Mouse (Mus musculus) kidney, embryonic 16.5 days (tissue): ENCODE results near the gene Tbc1d10a. TPM values are rescaled to one million over a fixed set of nuclear protein-coding genes. Genes with fewer than 3 reads are reported as not detected.

Experiments
- ATAC-seq: fragments of 200-750 bp; cut with Nextera tagmentation; 2 replicates; pipeline ENCODE4 v1.8.0; 2017; ENCODE audit warnings: moderate TSS enrichment; ENCODE audit not compliant: low FRiP score, low TSS enrichment
- H3K27ac ChIP-seq: fragments of 300-500 bp; sonication (generic); 2 replicates; pipeline ENCODE4 v1.5.1; 2014; ENCODE audit warnings: low read length
- H3K27me3 ChIP-seq: fragments of 300-500 bp; sonication (generic); 2 replicates; pipeline ENCODE4 v1.6.1; 2014; ENCODE audit warnings: low read length, control low read depth, mixed read lengths; ENCODE audit not compliant: insufficient read depth
- H3K36me3 ChIP-seq: fragments of 300-500 bp; sonication (generic); 2 replicates; pipeline ENCODE4 v1.6.1; 2014; ENCODE audit warnings: low read length, control low read depth, mixed read lengths; ENCODE audit not compliant: insufficient read depth
- H3K4me1 ChIP-seq: fragments of 300-500 bp; sonication (generic); 2 replicates; pipeline ENCODE4 v1.6.1; 2014; ENCODE audit warnings: low read length, control low read depth, mixed read lengths; ENCODE audit not compliant: insufficient read depth
- H3K4me2 ChIP-seq: fragments of 300-500 bp; sonication (generic); replicated peaks from 2 replicates; pipeline ENCODE4 v1.6.1; 2014; ENCODE audit warnings: low read depth, low read length
- H3K4me3 ChIP-seq: fragments of 300-500 bp; sonication (generic); 2 replicates; pipeline ENCODE4 v1.5.1; 2014; ENCODE audit warnings: mild to moderate bottlenecking, low read length
- H3K9ac ChIP-seq: fragments of 300-500 bp; sonication (generic); replicated peaks from 2 replicates; pipeline ENCODE4 v1.6.1; 2014; ENCODE audit warnings: low read length
- H3K9me3 ChIP-seq: fragments of 300-500 bp; sonication (generic); 2 replicates; pipeline ENCODE4 v1.6.1; 2016; ENCODE audit warnings: low read length, control low read depth
- WGBS: fragments of 180-500 bp; shearing (Covaris S2); extraction: QIAGEN DNeasy Blood & Tissue Kit; methylation state at CpG from one replicate; pipeline ENCODE4 v1.1.7; 2014; 5-methylcytosine and 5-hydroxymethylcytosine counted together
- microRNA-seq: library from miRNA; unstranded; fragments of <30 nt; microRNA quantifications from one replicate; pipeline ENCODE4, GENCODE M21; 2016
- polyA plus RNA-seq: library from polyadenylated mRNA; unstranded; fragments of >200 nt; fragmentation: Nextera tagmentation; extraction: Ambion mirVana; gene quantifications from 2 replicates; pipeline ENCODE4 v1.2.1, GENCODE M21; 2015

Tbc1d10a gene
- polyA plus RNA-seq, 1 experiment from 2014 or later, result 51.3 TPM

- peaks cover 35% of the 10 kb centered on the region for H3K4me1 ChIP-seq
- no peaks in the 10 kb centered on the region for H3K27me3 ChIP-seq
- peak; percentile 33 for ATAC-seq
- peak overlapping the region; percentile 47 for H3K4me2 ChIP-seq
- no peak overlapping the region for H3K9ac ChIP-seq
- no peak overlapping the region for H3K27ac ChIP-seq
- WGBS, result under 1% methylated on average over 7 of the region's 7 CpGs
- H3K4me3 ChIP-seq, result 0 out of 2 replicates have a peak overlapping the region, but pooled peaks have one; percentile 22
- no peaks in the 10 kb centered on the region for H3K9me3 ChIP-seq
- H3K36me3 ChIP-seq, result no peaks in the 10 kb centered on the region
Measured at GRCm38 (mm10) chr11:4258657-4259082, 72.1 kb downstream of the Tbc1d10a start.

DNA sequence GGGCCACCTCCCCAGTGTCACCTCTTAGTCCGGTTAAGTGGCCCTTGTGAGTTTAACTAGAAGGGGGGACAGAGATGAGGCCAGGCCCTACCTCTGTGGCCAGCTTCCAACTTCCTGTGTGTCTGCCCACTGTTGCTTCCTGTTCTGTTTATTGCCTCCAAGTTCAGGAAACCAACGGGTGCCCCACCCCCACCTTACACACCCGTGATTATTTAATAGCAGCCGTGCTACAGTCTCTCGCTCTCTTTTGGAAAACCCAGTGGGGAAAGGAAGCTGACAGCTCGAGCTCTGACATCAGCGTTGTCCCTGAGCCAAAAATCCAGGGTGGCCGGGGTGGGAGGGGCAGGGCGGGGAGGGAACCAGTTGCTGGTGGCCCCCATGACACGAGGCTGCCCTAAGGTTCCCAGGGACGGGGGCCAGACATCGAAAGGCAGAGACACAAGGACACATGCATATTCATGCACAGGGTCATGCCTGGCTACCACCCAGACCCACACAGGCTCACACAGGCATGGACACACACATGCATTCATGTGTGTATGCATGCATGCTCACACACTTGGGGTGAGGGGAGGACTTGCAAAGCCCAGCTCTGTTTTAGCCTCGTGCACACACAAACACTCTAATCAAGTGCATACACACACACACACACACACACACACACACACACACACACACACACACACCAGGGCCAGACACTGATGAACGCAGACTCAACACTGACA lies 74.0 kb downstream of the Tbc1d10a start:
- H3K9me3 ChIP-seq, result no peaks in the 10 kb centered on the region
- H3K27ac ChIP-seq, result no peak overlapping the region
- H3K4me2 ChIP-seq, result peak overlapping the region; percentile 26; the same call in 1 of the 2 replicates
- WGBS, result 27% methylated on average over 14 of the region's 14 CpGs
- H3K36me3 ChIP-seq, result no peaks in the 10 kb centered on the region
- 0 out of 2 replicates have a peak overlapping the region, but pooled peaks have one; percentile 22 for H3K9ac ChIP-seq
- ATAC-seq, result no peak
- H3K27me3 ChIP-seq, result peaks cover 7% of the 10 kb centered on the region
- no peak overlapping the region for H3K4me3 ChIP-seq
- peaks cover 44% of the 10 kb centered on the region for H3K4me1 ChIP-seq

GRCm38 (mm10) chr11:4261188-4261494 lies 74.6 kb downstream of the Tbc1d10a start:
- no peak overlapping the region for H3K27ac ChIP-seq
- H3K4me2 ChIP-seq, result no peak overlapping the region
- peaks cover 10% of the 10 kb centered on the region for H3K27me3 ChIP-seq
- H3K4me1 ChIP-seq, result peaks cover 49% of the 10 kb centered on the region
- H3K4me3 ChIP-seq, result no peak overlapping the region
- ATAC-seq, result peak; percentile 25; the same call in 1 of the 2 replicates
- 41% methylated on average over 7 of the region's 7 CpGs for WGBS
- H3K9ac ChIP-seq, result no peak overlapping the region
- H3K9me3 ChIP-seq, result no peaks in the 10 kb centered on the region
- no peaks in the 10 kb centered on the region for H3K36me3 ChIP-seq

DNA sequence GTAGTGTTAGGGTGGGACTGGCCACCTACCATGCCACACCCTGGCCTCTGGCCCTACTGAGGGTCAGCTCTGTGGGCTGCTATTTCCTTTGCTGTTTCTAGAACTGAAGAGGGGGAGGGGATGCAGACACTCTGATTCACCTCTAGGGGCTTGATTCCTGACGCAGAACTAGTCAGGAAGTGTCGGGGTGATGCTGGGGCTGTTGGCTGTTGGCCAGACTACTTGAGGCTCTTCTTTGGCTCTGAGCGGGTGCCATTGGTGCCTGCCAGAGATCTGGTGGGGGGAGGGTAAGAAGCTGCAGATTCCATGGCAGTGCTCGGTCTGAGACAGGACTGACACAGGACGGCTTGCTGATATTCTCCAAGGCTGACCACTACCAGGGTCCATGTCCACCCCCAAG lies 75.4 kb downstream of the Tbc1d10a start:
- Histone ChIP-seq H3K4me2 (no peak overlapping the region), H3K27ac (no peak overlapping the region), H3K9ac (no peak overlapping the region), H3K27me3 (peaks cover 10% of the 10 kb centered on the region), H3K4me1 (peaks cover 53% of the 10 kb centered on the region), H3K9me3 (no peaks in the 10 kb centered on the region), H3K4me3 (no peak overlapping the region), H3K36me3 (no peaks in the 10 kb centered on the region)
- ATAC-seq, result no peak
- WGBS, result 30% methylated on average over 5 of the region's 5 CpGs

DNA sequence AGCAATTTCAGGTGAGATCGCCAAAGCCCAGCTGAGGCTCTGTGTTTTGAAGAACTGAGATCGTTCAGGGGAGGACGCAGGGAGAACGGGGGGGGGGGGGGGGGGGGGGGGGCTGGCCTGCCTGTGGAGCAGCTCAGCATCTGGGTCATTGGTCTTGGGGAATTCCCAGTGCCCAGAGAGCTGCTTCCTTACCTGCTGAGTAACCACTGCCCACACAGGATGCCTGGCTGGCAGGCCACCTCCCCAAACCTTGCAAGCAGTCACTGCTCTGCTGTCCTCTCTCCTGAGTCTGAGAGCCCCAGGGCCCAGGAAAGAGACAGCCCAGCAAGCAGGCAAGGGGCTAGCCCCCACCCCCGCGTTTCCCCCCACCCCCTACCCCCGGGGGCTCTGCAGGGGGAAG lies 76.3 kb downstream of the Tbc1d10a start:
- H3K9me3 ChIP-seq, result no peaks in the 10 kb centered on the region
- 0 out of 2 replicates have a peak overlapping the region, but pooled peaks have one; percentile 24 for H3K27ac ChIP-seq
- no peak overlapping the region for H3K4me3 ChIP-seq
- peaks cover 55% of the 10 kb centered on the region for H3K4me1 ChIP-seq
- H3K9ac ChIP-seq, result 0 out of 2 replicates have a peak overlapping the region, but pooled peaks have one; percentile 38
- H3K4me2 ChIP-seq, result no peak overlapping the region
- no peaks in the 10 kb centered on the region for H3K36me3 ChIP-seq
- H3K27me3 ChIP-seq, result peaks cover 18% of the 10 kb centered on the region
- WGBS, result 25% methylated on average over 4 of the region's 7 CpGs
- no peak for ATAC-seq

- ATAC-seq, result no peak
- Histone ChIP-seq H3K36me3 (no peaks in the 10 kb centered on the region), H3K9me3 (no peaks in the 10 kb centered on the region), H3K27me3 (peaks cover 20% of the 10 kb centered on the region), H3K4me1 (peaks cover 55% of the 10 kb centered on the region), H3K9ac (no peak overlapping the region), H3K27ac (0 out of 2 replicates have a peak overlapping the region, but pooled peaks have one; percentile 24), H3K4me3 (no peak overlapping the region), H3K4me2 (no peak overlapping the region)
- WGBS, result 31% methylated on average over 1 of the region's 1 CpGs
Measured at GRCm38 (mm10) chr11:4263296-4263695, 76.7 kb downstream of the Tbc1d10a start.

- no peak overlapping the region for H3K4me3 ChIP-seq
- 57% methylated on average over 7 of the region's 7 CpGs for WGBS
- no peak overlapping the region for H3K27ac ChIP-seq
- H3K9me3 ChIP-seq, result no peaks in the 10 kb centered on the region
- H3K27me3 ChIP-seq, result peaks cover 20% of the 10 kb centered on the region
- no peak overlapping the region for H3K9ac ChIP-seq
- no peak for ATAC-seq
- peaks cover 55% of the 10 kb centered on the region for H3K4me1 ChIP-seq
- no peaks in the 10 kb centered on the region for H3K36me3 ChIP-seq
- H3K4me2 ChIP-seq, result no peak overlapping the region
Measured at GRCm38 (mm10) chr11:4264066-4264465, 77.5 kb downstream of the Tbc1d10a start.

Small RNAs within 50 kb of the gene (microRNA-seq; reads per million reads assigned to microRNA genes)
- gene Mir3060, result 3.0 reads per million, percentile 14 among the genes with 10 or more reads in this experiment

Other genes starting within 250 kb of the Tbc1d10a start
- gene Pes1, start 222.8 kb upstream of the Tbc1d10a start, polyA plus RNA-seq, result 88.0 and 88.8 TPM in 2 replicates
- 0.31 and 0.49 TPM in 2 replicates for gene 4930556J24Rik, start 210.0 kb upstream of the Tbc1d10a start, polyA plus RNA-seq
- 9.7 and 11.1 TPM in 2 replicates for gene Gal3st1, start 203.2 kb upstream of the Tbc1d10a start, polyA plus RNA-seq
- gene Sec14l4, start 155.3 kb upstream of the Tbc1d10a start, polyA plus RNA-seq, result 0.41 TPM in 1 of 2 replicates, not detected in the other
- gene Sec14l3, start 121.9 kb upstream of the Tbc1d10a start, polyA plus RNA-seq, result 1.7 TPM in 1 of 2 replicates, not detected in the other
- 18.5 and 20.1 TPM in 2 replicates for gene Mtfp1, start 91.3 kb upstream of the Tbc1d10a start, polyA plus RNA-seq
- gene Sec14l2, start 63.4 kb upstream of the Tbc1d10a start, polyA plus RNA-seq, result 1.5 and 2.1 TPM in 2 replicates
- 28.9 and 30.0 TPM in 2 replicates for gene Rnf215, start 51.6 kb upstream of the Tbc1d10a start, polyA plus RNA-seq
- gene Ccdc157, start 26.5 kb upstream of the Tbc1d10a start, polyA plus RNA-seq, result 9.4 and 10.7 TPM in 2 replicates
- gene Sf3a1, start 26.4 kb upstream of the Tbc1d10a start, polyA plus RNA-seq, result 54.5 and 65.5 TPM in 2 replicates
- gene Castor1, start 31.4 kb downstream of the Tbc1d10a start, polyA plus RNA-seq, result 6.8 and 7.6 TPM in 2 replicates
- not detected in 2 replicates for gene Osm, start 49.6 kb downstream of the Tbc1d10a start, polyA plus RNA-seq
- 0.05 and 0.09 TPM in 2 replicates for gene Lif, start 70.8 kb downstream of the Tbc1d10a start, polyA plus RNA-seq